Mouse (Mus musculus) cerebellum, adult 11-12 months (tissue): ENCODE results near the gene Arhgef1.

Experiments used
- DNase-seq: peaks from one replicate; pipeline ENCODE4 v3.0.0; 2022

Gene Arhgef1

DNA sequence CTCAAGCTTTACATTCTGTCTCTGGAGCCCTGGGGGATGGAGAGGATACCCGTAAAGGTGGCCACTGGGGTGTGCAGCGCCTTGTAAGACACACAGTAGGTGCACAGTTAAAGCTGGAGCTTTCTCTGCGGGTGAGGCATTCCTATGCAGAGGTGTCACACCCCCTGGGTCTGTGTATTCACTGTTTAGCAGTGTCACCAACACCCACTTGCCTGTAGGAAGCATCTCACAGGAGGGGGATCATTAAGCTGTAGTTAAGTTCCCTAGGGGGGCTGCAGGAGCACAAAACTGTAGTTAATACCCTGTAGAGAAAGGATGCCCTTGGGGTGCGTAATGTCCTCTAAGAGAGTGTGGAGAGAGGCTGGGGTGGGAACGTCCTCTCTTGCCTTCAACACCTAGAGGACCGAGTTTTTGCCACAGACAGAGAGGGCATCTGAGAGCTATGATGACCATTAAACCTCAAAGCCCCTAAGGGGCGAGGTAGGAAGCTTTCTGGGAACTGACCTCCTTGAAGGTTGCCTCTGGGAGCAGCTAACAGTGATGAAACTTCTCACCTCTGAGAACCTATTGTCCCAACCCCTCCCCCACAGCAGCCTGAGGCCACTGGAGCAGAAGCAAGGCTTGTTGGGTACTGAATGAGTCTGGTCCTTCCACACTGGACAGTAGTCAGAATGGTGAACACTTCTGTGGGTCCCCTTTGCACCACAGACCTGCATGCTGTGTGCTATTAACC lies 44.8 kb downstream of the Arhgef1 start:
- no peak for DNase-seq

- no peak for DNase-seq
These were observed 46.1 kb downstream of the Arhgef1 start for GRCm38 (mm10) chr7:24948774-24949173.

- peak; percentile 44 for DNase-seq
These were observed 47.4 kb downstream of the Arhgef1 start for GRCm38 (mm10) chr7:24949958-24950623.

- no peak for DNase-seq
These were observed 51.3 kb downstream of the Arhgef1 start for GRCm38 (mm10) chr7:24953966-24954365.

DNA sequence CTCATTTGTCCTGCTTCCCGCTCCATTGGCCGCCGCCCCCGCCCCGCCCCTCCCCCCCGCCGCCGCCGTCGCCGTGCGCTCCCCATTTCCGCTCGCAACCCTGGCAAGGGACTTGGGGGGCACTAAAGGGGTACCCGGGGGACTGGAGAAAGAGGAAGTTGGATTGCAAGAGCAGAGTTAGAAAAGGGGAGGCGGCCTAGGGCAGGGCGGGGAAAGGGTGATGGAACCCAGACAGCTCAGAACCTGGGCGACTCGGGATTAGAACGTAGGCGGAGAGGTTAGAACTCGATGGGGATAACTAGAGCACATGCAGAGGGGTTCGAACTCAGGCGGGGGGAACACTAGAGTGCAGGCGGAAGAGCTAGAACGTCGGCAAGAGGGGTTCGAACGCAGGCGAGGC lies 51.7 kb downstream of the Arhgef1 start:
- DNase-seq, result no peak

GRCm38 (mm10) chr7:24955226-24955625 lies 52.5 kb downstream of the Arhgef1 start:
- no peak for DNase-seq

DNA sequence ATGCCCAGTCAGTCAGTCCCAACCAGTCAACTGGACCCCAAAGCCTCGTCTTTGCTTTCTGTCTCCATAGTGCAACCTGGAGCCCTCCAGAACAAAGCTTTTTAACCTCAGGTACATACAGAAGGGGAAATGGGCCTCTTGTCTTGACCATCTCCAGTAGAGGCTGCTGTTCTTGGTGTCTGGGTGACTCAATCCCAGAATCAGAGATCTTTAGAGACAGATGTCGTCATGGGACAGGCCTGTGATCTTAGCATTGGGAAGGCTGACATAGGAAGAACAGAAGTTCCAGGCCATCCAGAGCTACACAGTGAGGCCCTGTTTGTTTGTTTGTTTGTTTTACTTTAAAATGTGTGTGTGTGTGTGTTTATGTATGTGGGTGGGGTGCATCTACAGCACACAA lies 61.6 kb downstream of the Arhgef1 start:
- no peak for DNase-seq

GRCm38 (mm10) chr7:24964897-24965535 lies 62.3 kb downstream of the Arhgef1 start:
- DNase-seq, result peak; percentile 83

- DNase-seq, result peak; percentile 56
These were observed 65.3 kb downstream of the Arhgef1 start for GRCm38 (mm10) chr7:24967966-24968365.

- peak; percentile 64 for DNase-seq
These were observed 65.8 kb downstream of the Arhgef1 start for GRCm38 (mm10) chr7:24968463-24968862.

- DNase-seq, result peak; percentile 92
These were observed 67.1 kb downstream of the Arhgef1 start for GRCm38 (mm10) chr7:24969805-24970204.

DNA sequence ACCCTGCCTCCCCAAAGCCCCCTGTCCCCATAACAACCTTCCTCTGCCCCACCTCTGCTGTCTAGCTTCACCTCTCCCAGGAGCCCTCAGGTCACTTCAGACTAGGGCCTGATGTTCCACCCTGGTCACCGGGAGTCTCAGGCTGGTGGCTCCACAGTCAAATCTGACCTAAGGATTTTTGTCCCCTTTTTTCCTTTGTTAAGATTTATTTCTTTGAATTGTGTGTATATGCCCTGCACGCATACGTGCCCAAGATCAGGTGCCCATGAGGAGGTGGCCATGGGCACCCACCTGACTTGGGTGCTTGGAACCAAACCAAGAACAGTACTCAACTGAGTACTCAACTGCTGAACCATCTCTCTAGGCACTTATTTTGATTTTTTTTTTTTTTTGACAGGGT lies 67.6 kb downstream of the Arhgef1 start:
- DNase-seq, result no peak

GRCm38 (mm10) chr7:24971261-24971971 lies 68.7 kb downstream of the Arhgef1 start:
- DNase-seq, result peak; percentile 69

DNA sequence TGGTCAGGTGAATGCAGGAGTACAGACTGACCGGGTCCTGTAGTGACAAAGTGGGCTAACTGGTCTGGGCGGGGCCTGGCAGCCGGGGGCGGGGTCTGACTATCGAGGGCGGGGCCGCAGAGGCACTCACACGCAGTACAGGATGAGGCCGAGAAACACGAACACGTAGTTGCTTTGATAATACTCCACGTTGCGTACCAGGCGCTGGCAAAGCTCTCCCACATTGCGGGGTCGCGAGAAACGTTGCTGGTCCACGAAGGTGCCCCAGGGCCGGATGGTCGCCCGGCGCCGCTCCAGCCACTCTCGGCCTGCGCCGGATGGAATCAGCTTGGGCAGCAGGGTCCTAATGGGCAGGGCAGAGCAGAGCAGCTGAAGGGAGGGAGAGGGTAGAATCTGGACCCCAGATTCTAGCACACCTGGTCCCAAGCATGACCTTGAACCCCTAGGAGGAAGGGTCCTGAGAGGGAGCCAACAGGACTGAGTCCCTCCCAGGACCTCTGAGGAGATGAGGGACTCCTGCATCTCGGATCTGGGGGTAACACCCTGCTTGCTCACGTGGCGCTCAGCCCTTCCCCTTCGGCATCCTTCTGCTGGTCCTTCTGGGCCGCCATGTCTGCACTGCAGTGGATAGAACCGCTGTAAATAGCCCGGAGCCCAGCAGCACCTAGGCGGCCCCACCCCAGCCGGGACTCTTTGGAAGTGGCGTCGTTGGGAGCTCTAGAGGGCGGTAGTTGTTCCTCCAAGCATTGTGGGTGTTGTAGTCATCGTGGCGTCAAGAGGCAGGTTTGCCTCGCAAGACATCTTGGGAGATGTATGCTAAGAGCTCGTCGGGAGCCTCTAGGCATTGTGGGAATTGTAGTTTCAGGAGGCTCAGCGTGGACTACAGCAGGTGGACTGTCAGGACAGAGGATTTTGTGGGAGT lies 69.5 kb downstream of the Arhgef1 start, which contains the start of gene Rabac1:
Rabac1 (minus strand) TSS at position 783 of the 922 bp plus-strand sequence.
- peak; percentile 96 for DNase-seq

DNA sequence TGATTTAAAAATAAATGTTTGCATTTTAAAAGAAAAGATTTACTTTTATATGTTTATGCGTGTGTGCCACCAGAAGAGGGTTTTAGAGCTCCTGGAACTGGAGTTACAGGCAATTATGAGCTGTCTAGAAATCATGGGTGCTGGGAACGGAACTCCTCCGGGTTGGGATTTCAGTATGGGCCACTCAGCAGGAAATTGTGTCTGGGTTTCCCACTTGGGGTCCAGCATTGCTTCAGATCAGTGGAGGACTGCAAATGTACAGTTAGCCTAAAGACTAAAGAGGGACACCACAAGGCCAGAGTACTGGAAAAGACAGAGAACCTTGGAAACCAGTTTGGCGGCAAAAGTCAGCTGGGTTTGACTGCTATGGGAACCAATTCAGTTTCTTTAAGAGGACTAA lies 70.5 kb downstream of the Arhgef1 start:
- peak; percentile 54 for DNase-seq

- peak; percentile 69 for DNase-seq
These were observed 71.2 kb downstream of the Arhgef1 start for GRCm38 (mm10) chr7:24973902-24974301.

DNA sequence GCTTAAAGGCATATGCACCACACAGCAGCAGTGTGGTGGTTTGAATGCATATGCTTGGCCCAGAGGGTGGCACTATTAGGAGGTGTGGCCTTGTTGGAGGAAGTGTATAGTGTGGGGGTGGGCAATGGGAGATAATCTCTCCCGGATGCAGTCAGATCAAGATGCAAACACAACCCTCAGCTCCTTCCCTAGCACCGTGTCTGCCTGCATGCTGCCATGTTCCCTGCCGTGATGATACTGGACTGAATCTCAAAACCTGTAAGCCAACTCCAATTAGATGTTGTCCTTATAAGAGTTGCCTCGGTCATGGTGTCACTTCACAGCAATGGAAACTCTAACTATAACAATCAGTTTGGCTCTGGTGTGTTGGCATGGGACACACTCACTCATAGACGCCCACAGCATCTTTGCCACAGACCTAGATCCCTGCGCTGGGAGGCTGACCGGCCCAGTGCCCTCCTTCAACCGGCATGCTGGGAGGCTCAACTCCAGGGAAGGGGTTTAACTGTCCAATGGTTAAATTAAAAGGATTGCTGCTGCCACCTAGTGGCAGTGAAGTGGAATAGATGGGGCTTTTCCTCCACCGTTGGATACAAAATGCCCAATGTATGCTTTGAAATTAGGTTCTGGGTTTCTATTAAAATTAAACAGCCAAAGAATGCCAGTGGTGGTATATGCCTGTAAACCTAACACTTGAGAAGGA lies 72.3 kb downstream of the Arhgef1 start:
- peak; percentile 68 for DNase-seq
